Mouse (Mus musculus): ENCODE results near the gene Gm9603.
"Not testable (repeated sequence)": the region's sequence is repeated elsewhere in the genome, so short reads cannot be mapped to it uniquely, and the experiment has no call there.

Gene Gm9603

GRCm38 (mm10) chr14:5687357-5687756, at the start of gene Gm9603:
Gm9603 (minus strand) TSS chr14:5687457.
- not testable (repeated sequence) for DNase-seq (ENCODE audit: low spot score)

GRCm38 (mm10) chr14:5632928-5633327, 54.3 kb downstream of the Gm9603 start, which contains the start of gene Gm8265:
Gm8265 (minus strand) TSS chr14:5633028.
- not testable (repeated sequence) for DNase-seq (ENCODE audit: low spot score)
